Mouse (Mus musculus): ENCODE results near the gene Vps18.

DNA sequence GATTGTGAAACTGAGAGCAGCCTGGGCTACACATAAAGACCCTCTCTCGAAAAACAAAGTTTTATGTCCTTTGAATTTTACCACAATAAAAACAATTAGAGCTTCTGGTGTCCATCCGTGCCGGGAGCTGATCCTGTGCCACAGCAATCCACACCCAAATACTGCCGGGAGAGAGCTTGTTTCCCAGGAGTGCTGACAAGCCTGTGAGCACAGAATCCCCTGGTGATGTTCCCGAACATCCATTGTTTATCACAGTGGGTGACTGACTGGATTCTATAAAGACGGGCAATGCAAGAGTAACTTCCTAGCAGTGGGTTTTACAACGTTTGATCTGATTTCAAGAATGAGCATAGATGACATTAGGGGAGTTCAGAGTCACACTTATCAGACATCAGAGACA, 33.6 kb upstream of the Vps18 start:
- TF ChIP-seq CTCF (IDR thresholded peaks at IDR 0.05; ENCODE audit: borderline replicate concordance, insufficient read depth, low read depth, low read length) = no peak
- TF ChIP-seq POLR2A (IDR thresholded peaks at IDR 0.05; ENCODE audit: borderline replicate concordance, insufficient read depth, low read length) = no peak
